Mouse (Mus musculus) small intestine, adult 2 months (tissue): Measurements from ENCODE around the gene Synrg. TPM values are rescaled to one million over a fixed set of nuclear protein-coding genes. Genes with fewer than 3 reads are reported as not detected.

Experiments
- H3K27ac ChIP-seq: fragments of 200-500 bp; 2 replicates; pipeline ENCODE4 v1.5.1; 2012; ENCODE audit warnings: low read depth, low read length, control low read depth, inconsistent platforms; ENCODE audit not compliant: insufficient read depth
- H3K27me3 ChIP-seq: fragments of 200-500 bp; 2 replicates; pipeline ENCODE4 v1.6.1; 2012; ENCODE audit warnings: mild to moderate bottlenecking, moderate library complexity, low read length, inconsistent platforms; ENCODE audit not compliant: control insufficient read depth, insufficient read depth
- H3K36me3 ChIP-seq: fragments of 200-500 bp; 2 replicates; pipeline ENCODE4 v1.6.1; 2012; ENCODE audit warnings: mild to moderate bottlenecking, low read length, control low read depth, inconsistent platforms; ENCODE audit not compliant: control insufficient read depth, insufficient read depth
- H3K4me1 ChIP-seq: fragments of 200-500 bp; 2 replicates; pipeline ENCODE4 v1.6.1; 2012; ENCODE audit warnings: low read length, inconsistent platforms, mixed read lengths; ENCODE audit not compliant: control insufficient read depth, insufficient read depth, insufficient read length
- H3K4me3 ChIP-seq: fragments of 200-500 bp; 2 replicates; pipeline ENCODE4 v1.5.1; 2012; ENCODE audit warnings: low read depth, mild to moderate bottlenecking, control low read depth, inconsistent platforms, low read length, moderate library complexity
- CTCF ChIP-seq: fragments of 200-500 bp; IDR thresholded peaks from 2 replicates; pipeline ENCODE4 v1.5.1; 2012; ENCODE audit warnings: low read depth, mild to moderate bottlenecking, control low read depth, inconsistent platforms, low read length, moderate library complexity, mixed read lengths; ENCODE audit not compliant: insufficient replicate concordance, insufficient read length; ENCODE audit errors: extremely low read depth
- POLR2A ChIP-seq: fragments of 200-500 bp; IDR thresholded peaks from 2 replicates; pipeline ENCODE4 v1.6.1; 2012; ENCODE audit warnings: low read depth, mild to moderate bottlenecking, control low read depth, inconsistent platforms, low read length, moderate library complexity
- WGBS: fragments of 180-500 bp; shearing (Covaris S2); methylation state at CpG from one replicate; pipeline ENCODE4 v1.1.7; 2018; 5-methylcytosine and 5-hydroxymethylcytosine counted together
- polyA plus RNA-seq: library from polyadenylated mRNA; depleted of rRNA; stranded (reverse); fragments of >200 nt; gene quantifications from 2 replicates; pipeline ENCODE4 v1.2.3, GENCODE M21; 2012

Synrg gene
- polyA plus RNA-seq, 1 experiment = 10.3 TPM

DNA sequence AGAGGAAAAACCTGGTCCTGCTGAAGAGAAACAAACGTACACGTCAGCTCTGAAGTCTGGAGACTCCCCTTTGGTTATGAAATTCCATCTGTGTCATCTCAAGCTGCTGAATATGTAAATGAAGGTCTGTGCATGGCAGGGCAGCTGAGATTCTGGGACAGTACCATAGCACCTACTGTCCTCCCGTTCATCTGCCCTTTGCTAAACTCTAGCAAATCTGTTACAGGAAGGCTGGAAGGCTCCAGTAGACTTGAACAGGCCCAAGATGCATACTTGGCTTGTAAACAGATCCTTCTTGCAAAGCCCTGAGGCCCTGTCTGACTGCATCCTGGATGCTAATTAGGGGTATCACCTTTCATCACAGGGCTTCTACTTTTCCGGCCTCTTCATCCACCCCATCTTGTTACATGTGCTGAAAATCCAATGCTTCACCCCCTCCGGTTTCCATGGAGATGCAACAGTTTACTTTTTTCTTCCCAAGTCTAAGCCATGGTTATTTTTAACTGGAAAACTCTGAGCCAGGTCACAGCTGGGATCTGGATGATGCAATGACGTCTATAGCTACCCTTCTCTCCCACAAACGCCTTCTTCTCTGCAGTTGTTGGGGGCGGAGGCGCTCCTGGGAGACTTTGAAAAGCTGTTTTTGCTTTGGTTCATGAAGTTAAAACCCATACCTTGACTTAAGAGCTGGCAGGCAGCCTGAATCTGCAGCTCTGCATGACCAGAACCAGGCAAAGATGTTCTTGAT, 108.8 kb downstream of the Synrg start:
- TF ChIP-seq CTCF (no peak), POLR2A (no peak)
- Histone ChIP-seq H3K4me1 (no peaks in the 10 kb centered on the region), H3K36me3 (no peaks in the 10 kb centered on the region), H3K27me3 (no peaks in the 10 kb centered on the region), H3K27ac (0 out of 2 replicates have a peak overlapping the region, but pooled peaks have one; percentile 10), H3K4me3 (no peak overlapping the region)
- WGBS = 63% methylated on average over 9 of the region's 9 CpGs

DNA sequence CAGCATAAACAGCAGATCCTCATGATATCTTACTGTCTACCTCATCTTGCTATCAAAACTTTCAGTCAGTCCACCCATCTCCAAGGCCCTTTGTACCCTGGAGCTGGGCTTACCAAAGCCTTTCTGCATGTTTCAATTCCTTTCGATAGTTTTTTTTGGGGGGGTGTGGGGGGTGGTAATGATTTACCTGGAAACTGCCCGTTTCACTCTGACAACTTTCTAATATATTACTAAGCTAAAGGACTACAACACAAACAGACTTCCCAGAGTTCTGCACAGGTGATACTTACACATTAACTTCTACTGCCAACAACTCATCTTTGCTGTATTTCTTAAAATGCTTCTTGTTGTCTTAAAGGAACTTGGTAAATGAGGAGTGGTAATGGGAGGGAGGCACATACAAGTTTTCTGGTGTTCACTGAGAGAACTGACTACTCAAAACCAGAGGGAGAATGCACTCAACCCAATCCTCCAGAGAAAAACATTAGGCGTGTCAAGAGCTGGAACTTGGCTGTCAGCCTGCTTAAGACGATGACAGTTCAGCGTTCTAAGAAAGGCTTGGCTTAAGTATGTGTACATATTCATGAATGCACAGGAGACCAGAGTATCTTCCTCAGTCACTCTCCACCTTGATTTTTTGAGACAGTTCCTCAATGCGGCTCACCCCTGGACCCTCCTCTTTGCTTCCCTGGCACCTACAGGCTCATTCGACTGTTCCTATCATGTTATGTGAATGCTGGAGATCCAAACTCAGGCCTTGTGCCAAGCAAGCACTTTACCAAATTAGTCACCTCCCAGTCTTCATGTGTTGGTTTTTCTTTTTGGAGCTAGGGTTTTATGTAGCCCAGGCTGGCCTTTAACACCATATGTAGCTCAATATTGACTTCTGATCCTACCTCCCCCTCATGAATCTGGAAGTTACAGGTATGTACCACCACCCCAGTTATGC, 109.9 kb downstream of the Synrg start:
- H3K27ac ChIP-seq = 0 out of 2 replicates have a peak overlapping the region, but pooled peaks have one; percentile 9
- TF ChIP-seq CTCF (no peak), POLR2A (no peak)
- WGBS = 22% methylated on average over 7 of the region's 7 CpGs

DNA sequence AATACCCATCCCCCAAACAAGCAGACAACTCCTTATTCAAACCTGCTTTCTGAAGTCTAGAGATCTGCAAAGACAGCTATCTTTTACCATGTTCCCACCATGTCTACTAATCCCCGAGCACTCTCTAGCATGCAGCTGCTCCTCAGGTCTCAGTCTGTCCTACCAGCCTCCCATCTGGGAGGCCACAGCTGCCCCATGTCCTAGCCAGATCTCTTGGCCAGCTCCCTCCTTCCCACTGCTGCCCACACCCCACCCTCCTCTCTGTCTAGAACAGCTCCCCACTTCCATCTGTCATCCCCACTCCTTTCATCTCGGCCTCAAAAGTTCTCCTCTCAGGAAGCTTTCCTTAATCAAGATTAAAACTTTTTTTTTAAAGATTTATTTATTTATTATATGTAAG, 112.8 kb downstream of the Synrg start:
- no peak overlapping the region for H3K4me3 ChIP-seq
- no peak overlapping the region for H3K27ac ChIP-seq
- no peaks in the 10 kb centered on the region for H3K27me3 ChIP-seq
- H3K4me1 ChIP-seq = no peaks in the 10 kb centered on the region
- WGBS = 68% methylated on average over 2 of the region's 2 CpGs
- H3K36me3 ChIP-seq = no peaks in the 10 kb centered on the region
- TF ChIP-seq POLR2A (no peak), CTCF (no peak)

More for the DNA sequence above, 109.9 kb downstream of the Synrg start:
- H3K4me1 ChIP-seq = no peaks in the 10 kb centered on the region
- H3K36me3 ChIP-seq = no peaks in the 10 kb centered on the region
- H3K4me3 ChIP-seq = no peak overlapping the region
- H3K27me3 ChIP-seq = no peaks in the 10 kb centered on the region

DNA sequence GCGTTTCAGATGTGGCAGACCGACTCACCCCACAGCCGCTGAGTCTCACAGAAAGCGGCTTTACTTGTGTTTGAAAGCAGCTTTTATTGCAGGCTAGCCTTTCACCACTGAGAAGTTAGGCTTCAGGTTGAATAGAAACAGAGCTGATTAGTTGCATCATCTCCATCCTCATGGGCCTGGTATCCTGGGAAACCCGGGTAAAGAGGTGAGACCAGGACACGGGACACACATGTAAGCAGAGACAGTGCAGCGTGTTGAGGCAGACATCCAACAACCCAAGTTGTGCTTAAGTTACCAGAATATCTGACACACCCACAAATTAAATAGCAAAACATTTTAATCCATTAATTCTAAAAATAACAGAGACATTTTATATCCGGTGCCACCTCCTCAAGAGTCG, 114.4 kb downstream of the Synrg start:
- no peaks in the 10 kb centered on the region for H3K4me1 ChIP-seq
- TF ChIP-seq CTCF (no peak), POLR2A (no peak)
- WGBS = 87% methylated on average over 9 of the region's 9 CpGs
- no peak overlapping the region for H3K4me3 ChIP-seq
- H3K36me3 ChIP-seq = no peaks in the 10 kb centered on the region
- H3K27me3 ChIP-seq = no peaks in the 10 kb centered on the region
- no peak overlapping the region for H3K27ac ChIP-seq

DNA sequence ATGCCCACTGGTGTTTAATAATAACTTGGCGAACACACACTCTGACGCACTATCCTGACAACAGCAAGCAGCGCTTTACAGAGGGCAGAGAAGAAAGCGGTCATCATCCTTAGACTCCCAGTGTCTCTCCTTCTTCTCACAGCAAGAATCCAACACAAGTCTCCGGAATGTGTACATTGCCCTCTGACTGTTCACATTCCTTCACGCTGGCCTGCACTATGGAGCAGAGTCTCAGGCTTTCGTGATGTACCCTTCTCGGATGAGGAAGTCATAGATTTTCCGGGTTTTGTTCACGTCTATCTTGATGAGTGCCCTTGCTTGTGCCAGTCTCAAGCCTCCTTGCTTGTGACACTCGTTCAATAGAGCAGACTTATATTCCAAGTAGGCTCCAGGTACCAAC, 115.1 kb downstream of the Synrg start:
- Histone ChIP-seq H3K4me1 (no peaks in the 10 kb centered on the region), H3K27me3 (no peaks in the 10 kb centered on the region), H3K27ac (no peak overlapping the region), H3K36me3 (no peaks in the 10 kb centered on the region), H3K4me3 (no peak overlapping the region)
- 89% methylated on average over 11 of the region's 11 CpGs for whole genome bisulfite sequencing
- TF ChIP-seq POLR2A (no peak), CTCF (no peak)

DNA sequence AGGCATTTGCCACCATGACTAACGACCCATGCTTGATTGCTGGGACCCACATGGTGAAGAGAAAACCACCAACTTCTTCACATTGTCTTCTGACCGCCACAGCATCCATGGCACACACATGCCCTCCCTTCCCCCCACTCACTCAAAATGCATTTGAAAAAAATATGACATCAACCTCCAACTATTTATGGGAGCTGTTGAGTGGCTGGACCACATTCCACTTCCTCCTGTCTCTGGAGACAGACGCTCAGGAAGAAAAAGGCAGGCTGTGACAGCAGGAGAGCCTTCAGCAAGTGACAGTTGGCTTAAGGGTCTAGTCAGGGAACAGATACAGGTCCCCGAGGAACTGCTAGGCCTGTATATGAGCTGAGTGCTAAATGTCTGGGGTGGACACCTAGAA, 115.7 kb downstream of the Synrg start:
- TF ChIP-seq POLR2A = no peak
- no peak for TF ChIP-seq CTCF
- Histone ChIP-seq H3K4me3 (no peak overlapping the region), H3K36me3 (no peaks in the 10 kb centered on the region), H3K4me1 (no peaks in the 10 kb centered on the region), H3K27ac (no peak overlapping the region), H3K27me3 (no peaks in the 10 kb centered on the region)
- WGBS = 71% methylated on average over 4 of the region's 4 CpGs

DNA sequence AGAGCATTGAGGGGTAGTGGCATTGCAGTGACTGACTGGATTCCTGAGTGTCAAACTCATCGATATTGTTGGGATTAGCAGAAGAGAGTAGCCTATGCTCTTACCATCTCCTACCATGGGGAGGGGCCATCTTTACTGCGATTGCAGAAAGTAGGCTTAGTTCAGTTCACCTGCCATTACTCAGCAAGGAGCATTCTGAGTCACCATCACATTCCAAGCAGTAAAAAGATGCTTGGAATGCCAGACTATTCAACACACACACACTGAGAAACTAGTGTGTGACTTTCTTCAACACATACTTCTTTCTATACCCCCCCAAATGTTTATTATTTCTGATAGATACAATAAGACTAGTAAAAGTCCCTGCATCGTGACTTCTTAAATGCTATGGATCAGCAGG, 116.1 kb downstream of the Synrg start:
- WGBS = 82% methylated on average over 3 of the region's 3 CpGs

More for the DNA sequence above, 116.1 kb downstream of the Synrg start:
- Histone ChIP-seq H3K4me1 (no peaks in the 10 kb centered on the region), H3K36me3 (no peaks in the 10 kb centered on the region), H3K27me3 (no peaks in the 10 kb centered on the region), H3K4me3 (no peak overlapping the region), H3K27ac (no peak overlapping the region)
- no peak for TF ChIP-seq CTCF
- no peak for TF ChIP-seq POLR2A
